Mouse (Mus musculus) hindbrain, embryonic 11.5 days (tissue): ENCODE results near the gene Slc44a5. TPM values are rescaled to one million over a fixed set of nuclear protein-coding genes. Genes with fewer than 3 reads are reported as not detected.

Experiments
- ATAC-seq: fragments of 200-750 bp; cut with Nextera tagmentation; 2 replicates; pipeline ENCODE4 v1.8.0; 2017; ENCODE audit warnings: mild to moderate bottlenecking, moderate TSS enrichment, moderate library complexity; ENCODE audit not compliant: low FRiP score
- DNase-seq: peaks from one replicate; pipeline ENCODE4 v3.0.0-alpha.2; 2015; ENCODE audit warnings: low spot score
- H3K27ac ChIP-seq: fragments of 300-500 bp; sonication (generic); 2 replicates; pipeline ENCODE4 v1.5.1; 2014; ENCODE audit warnings: mild to moderate bottlenecking, low read depth, low read length
- H3K27me3 ChIP-seq: fragments of 300-500 bp; sonication (generic); 2 replicates; pipeline ENCODE4 v1.6.1; 2014; ENCODE audit warnings: mild to moderate bottlenecking, low read length, moderate library complexity, mixed read lengths; ENCODE audit not compliant: control insufficient read depth, insufficient read depth
- H3K36me3 ChIP-seq: fragments of 300-500 bp; sonication (generic); 2 replicates; pipeline ENCODE4 v1.6.1; 2014; ENCODE audit warnings: mild to moderate bottlenecking, low read length, moderate library complexity, mixed read lengths; ENCODE audit not compliant: control insufficient read depth, insufficient read depth
- H3K4me1 ChIP-seq: fragments of 300-500 bp; sonication (generic); replicated peaks from 2 replicates; pipeline ENCODE4 v1.6.1; 2014; ENCODE audit warnings: low read length, mixed read lengths; ENCODE audit not compliant: control insufficient read depth, insufficient read depth
- H3K4me2 ChIP-seq: fragments of 300-500 bp; sonication (generic); replicated peaks from 2 replicates; pipeline ENCODE4 v1.6.1; 2014; ENCODE audit warnings: mild to moderate bottlenecking, low read depth, low read length
- H3K4me3 ChIP-seq: fragments of 300-500 bp; sonication (generic); 2 replicates; pipeline ENCODE4 v1.5.1; 2014; ENCODE audit warnings: low read depth, low read length
- H3K9ac ChIP-seq: fragments of 300-500 bp; sonication (generic); 2 replicates; pipeline ENCODE4 v1.6.1; 2014; ENCODE audit warnings: low read depth, low read length
- H3K9me3 ChIP-seq: fragments of 300-500 bp; sonication (generic); 2 replicates; pipeline ENCODE4 v1.6.1; 2016; ENCODE audit warnings: low read length; ENCODE audit not compliant: control insufficient read depth
- WGBS: fragments of 180-500 bp; shearing (Covaris S2); extraction: QIAGEN DNeasy Blood & Tissue Kit; methylation state at CpG from one replicate; pipeline ENCODE4 v1.1.7; 2014; 5-methylcytosine and 5-hydroxymethylcytosine counted together
- polyA plus RNA-seq: library from polyadenylated mRNA; unstranded; fragments of >200 nt; fragmentation: Nextera tagmentation; extraction: Ambion mirVana; gene quantifications from 2 replicates; pipeline ENCODE4 v1.2.1, GENCODE M21; 2014

The Slc44a5 gene
- polyA plus RNA-seq, 1 experiment from 2014 or later = 6.2 TPM

GRCm38 (mm10) chr3:153943003-153943640 lies 30.1 kb upstream of the Slc44a5 start:
- Histone ChIP-seq H3K27me3 (no peaks in the 10 kb centered on the region), H3K4me3 (peak overlapping the region; percentile 69), H3K9ac (no peak overlapping the region), H3K4me1 (no peaks in the 10 kb centered on the region), H3K27ac (no peak overlapping the region), H3K9me3 (no peaks in the 10 kb centered on the region), H3K36me3 (no peaks in the 10 kb centered on the region), H3K4me2 (peak overlapping the region; percentile 60; the same call in 1 of the 2 replicates)
- DNase-seq = peak; percentile 46
- 53% methylated on average over 12 of the region's 12 CpGs for WGBS
- ATAC-seq = no peak

- Histone ChIP-seq H3K27me3 (no peaks in the 10 kb centered on the region), H3K9ac (peak overlapping the region; percentile 73), H3K4me3 (peak overlapping the region; percentile 69), H3K4me2 (peak overlapping the region; percentile 60), H3K9me3 (no peaks in the 10 kb centered on the region), H3K27ac (peak overlapping the region; percentile 70), H3K4me1 (no peaks in the 10 kb centered on the region), H3K36me3 (no peaks in the 10 kb centered on the region)
- ATAC-seq = peak; percentile 59
- WGBS = under 1% methylated on average over 19 of the region's 19 CpGs
- DNase-seq = no peak
Measured at GRCm38 (mm10) chr3:153943901-153944334, 29.3 kb upstream of the Slc44a5 start.

- WGBS = under 1% methylated on average over 37 of the region's 41 CpGs
Measured at GRCm38 (mm10) chr3:153944335-153944990, 28.8 kb upstream of the Slc44a5 start, which contains the start of gene Acadm. Gene Acadm (minus strand): TSS chr3:153944632.

GRCm38 (mm10) chr3:153947271-153947670 lies 26.0 kb upstream of the Slc44a5 start:
- no peaks in the 10 kb centered on the region for H3K36me3 ChIP-seq
- no peaks in the 10 kb centered on the region for H3K9me3 ChIP-seq
- no peak overlapping the region for H3K4me2 ChIP-seq
- no peak overlapping the region for H3K27ac ChIP-seq
- H3K9ac ChIP-seq = no peak overlapping the region
- no peaks in the 10 kb centered on the region for H3K27me3 ChIP-seq
- 68% methylated on average over 4 of the region's 4 CpGs for whole genome bisulfite sequencing
- no peak overlapping the region for H3K4me3 ChIP-seq
- ATAC-seq (no peak), DNase-seq (no peak)
- no peaks in the 10 kb centered on the region for H3K4me1 ChIP-seq

More at GRCm38 (mm10) chr3:153944335-153944990, 28.8 kb upstream of the Slc44a5 start, which contains the start of gene Acadm:
- peak within 1 kb of the TSS; percentile 69 for H3K4me3 ChIP-seq
- peak; percentile 99 for DNase-seq
- H3K27ac ChIP-seq = peak within 1 kb of the TSS; percentile 70
- no peaks in the 10 kb centered on the region for H3K27me3 ChIP-seq
- no peaks in the 10 kb centered on the region for H3K4me1 ChIP-seq
- H3K4me2 ChIP-seq = peak within 1 kb of the TSS; percentile 67
- peak within 1 kb of the TSS; percentile 73 for H3K9ac ChIP-seq
- no peaks in the 10 kb centered on the region for H3K9me3 ChIP-seq
- H3K36me3 ChIP-seq = no peaks in the 10 kb centered on the region
- ATAC-seq = peak; percentile 99

- Histone ChIP-seq H3K4me2 (no peak overlapping the region), H3K27ac (no peak overlapping the region), H3K27me3 (no peaks in the 10 kb centered on the region), H3K4me1 (no peaks in the 10 kb centered on the region), H3K9ac (no peak overlapping the region), H3K36me3 (no peaks in the 10 kb centered on the region), H3K4me3 (no peak overlapping the region), H3K9me3 (no peaks in the 10 kb centered on the region)
- WGBS = 84% methylated on average over 2 of the region's 2 CpGs
- no peak for DNase-seq
- ATAC-seq = no peak
Measured at GRCm38 (mm10) chr3:153948176-153948575, 25.1 kb upstream of the Slc44a5 start.

GRCm38 (mm10) chr3:153957916-153958315 lies 15.3 kb upstream of the Slc44a5 start:
- H3K9me3 ChIP-seq = no peaks in the 10 kb centered on the region
- no peak overlapping the region for H3K4me2 ChIP-seq
- no peak overlapping the region for H3K9ac ChIP-seq
- H3K36me3 ChIP-seq = no peaks in the 10 kb centered on the region
- WGBS = 94% methylated on average over 5 of the region's 5 CpGs
- H3K4me3 ChIP-seq = no peak overlapping the region
- no peak overlapping the region for H3K27ac ChIP-seq
- DNase-seq = no peak
- ATAC-seq = no peak
- H3K4me1 ChIP-seq = no peaks in the 10 kb centered on the region
- no peaks in the 10 kb centered on the region for H3K27me3 ChIP-seq

GRCm38 (mm10) chr3:153959035-153959730 lies 14.1 kb upstream of the Slc44a5 start:
- Histone ChIP-seq H3K4me3 (no peak overlapping the region), H3K9me3 (no peaks in the 10 kb centered on the region), H3K27me3 (no peaks in the 10 kb centered on the region), H3K36me3 (no peaks in the 10 kb centered on the region), H3K9ac (no peak overlapping the region), H3K27ac (no peak overlapping the region), H3K4me1 (no peaks in the 10 kb centered on the region), H3K4me2 (no peak overlapping the region)
- DNase-seq (peak; percentile 77), ATAC-seq (peak; percentile 61)
- WGBS = 100% methylated on average over 1 of the region's 1 CpGs

- no peaks in the 10 kb centered on the region for H3K4me1 ChIP-seq
- peak; percentile 19 for DNase-seq
- no peak overlapping the region for H3K9ac ChIP-seq
- H3K27me3 ChIP-seq = no peaks in the 10 kb centered on the region
- H3K4me3 ChIP-seq = no peak overlapping the region
- H3K27ac ChIP-seq = no peak overlapping the region
- ATAC-seq = peak; percentile 41
- WGBS = 84% methylated on average over 9 of the region's 9 CpGs
- no peaks in the 10 kb centered on the region for H3K36me3 ChIP-seq
- H3K4me2 ChIP-seq = no peak overlapping the region
- H3K9me3 ChIP-seq = no peaks in the 10 kb centered on the region
Measured at GRCm38 (mm10) chr3:153959731-153960207, 13.5 kb upstream of the Slc44a5 start.
